In the genomic region with DNA sequence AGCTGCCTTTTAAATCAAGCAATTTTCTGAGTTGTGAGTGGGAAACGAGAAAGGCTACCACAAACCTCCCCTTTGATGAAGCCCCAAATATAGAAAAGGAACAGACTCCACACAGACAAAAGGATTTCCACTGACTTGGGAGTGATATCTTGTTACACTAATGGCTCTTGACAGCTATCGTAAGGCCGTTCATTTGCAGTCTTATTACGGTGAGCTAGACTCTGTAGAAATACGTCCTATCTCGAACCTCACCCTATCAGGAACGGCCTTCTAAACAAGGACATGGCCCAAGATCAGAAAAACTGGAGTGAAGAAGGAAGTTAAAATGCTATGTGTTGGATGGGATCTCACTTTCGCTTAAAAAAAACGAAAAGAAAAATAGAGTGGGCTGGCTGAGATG, we compare ENCODE assay signal across 22 mouse cellular contexts. TPM values are rescaled to one million over a fixed set of nuclear protein-coding genes. Genes with fewer than 3 reads are reported as not detected.
A peak's percentile ranks its signal among the peaks of the same experiment; 100 is the strongest.
DNase-seq lines count a peak whose midpoint lies in the region; ATAC-seq lines count a peak whose summit lies in the region.
"Had no signal": no experiment of that assay in that cellular context is flagged by ENCODE, and none has a peak within 500 bp of the region (broad histone marks: within the 10 kb centered on the region; RNA-seq: fewer than 3 reads in every experiment).

No protein-coding gene starts in this region.

- no peak overlapping the region for H3K4me3 ChIP-seq in embryonic facial prominence, embryonic 15.5 days (replicated peaks)
- H3K4me3 ChIP-seq in embryonic facial prominence, embryonic 10.5 days, result no peak overlapping the region
- H3K4me3 ChIP-seq in heart, embryonic 10.5 days, result no peak overlapping the region
- H3K4me3 ChIP-seq in heart, embryonic 12.5 days, result no peak overlapping the region
- H3K4me3 ChIP-seq: embryonic facial prominence, embryonic 13.5 days; forebrain, embryonic 13.5 days; forebrain, embryonic 15.5 days had no signal

- no peak for DNase-seq in embryonic facial prominence, embryonic 10.5 days (ENCODE audit: low spot score)
- no peak for DNase-seq in heart, embryonic 10.5 days (ENCODE audit: low spot score)
- peak; percentile 72 for DNase-seq in retina, embryonic 14.5 days (ENCODE audit: low spot score)
- no peak for DNase-seq in right cerebral cortex, postnatal 36 days (ENCODE audit: low spot score in 2 of 2)
- DNase-seq in urinary bladder, postnatal 10 days (ENCODE audit: low spot score), result no peak
- DNase-seq: adrenal gland, adult 2 months; adrenal gland, postnatal 10 days; adrenal gland, postnatal 25 days; B cell, adult 2 months; cerebellum, adult 11 months; cerebellum, adult 18-20 months; cerebellum, adult 9-10 months; cerebellum, postnatal 25 days; forebrain, postnatal 0 days had no signal

- H3K9ac ChIP-seq in embryonic facial prominence, embryonic 15.5 days, result no peak overlapping the region
- H3K9ac ChIP-seq in heart, embryonic 12.5 days, result no peak overlapping the region
- H3K9ac ChIP-seq: embryonic facial prominence, embryonic 13.5 days; forebrain, embryonic 13.5 days; forebrain, embryonic 15.5 days; forebrain, postnatal 0 days had no signal

- ATAC-seq in embryonic facial prominence, embryonic 15.5 days (ENCODE audit: insufficient number of reproducible peaks, low FRiP score, low TSS enrichment, low read depth), result no peak
- ATAC-seq in heart, embryonic 12.5 days (ENCODE audit: insufficient number of reproducible peaks, low FRiP score), result no peak
- ATAC-seq: CD4-positive, CD25-positive, alpha-beta regulatory T cell, adult 4 months; forebrain, embryonic 13.5 days; forebrain, embryonic 15.5 days; forebrain, postnatal 0 days had no signal

- no peaks in the 10 kb centered on the region for H3K27me3 ChIP-seq in embryonic facial prominence, embryonic 15.5 days
- peaks cover 3% of the 10 kb centered on the region for H3K27me3 ChIP-seq in embryonic facial prominence, embryonic 10.5 days (replicated peaks; ENCODE audit: low read depth, poor library complexity, severe bottlenecking)
- no peaks in the 10 kb centered on the region for H3K27me3 ChIP-seq in heart, embryonic 10.5 days (ENCODE audit: insufficient read depth, poor library complexity, severe bottlenecking)
- H3K27me3 ChIP-seq in heart, embryonic 12.5 days (replicated peaks), result no peaks in the 10 kb centered on the region
- H3K27me3 ChIP-seq: CH12.LX had no signal

- H3K4me1 ChIP-seq in embryonic facial prominence, embryonic 15.5 days, result 0 out of 2 replicates have a peak, but pooled peaks cover 12% of the 10 kb centered on the region
- peaks cover 23% of the 10 kb centered on the region for H3K4me1 ChIP-seq in embryonic facial prominence, embryonic 10.5 days
- H3K4me1 ChIP-seq in heart, embryonic 10.5 days, result peaks cover 27% of the 10 kb centered on the region
- H3K4me1 ChIP-seq in heart, embryonic 12.5 days (replicated peaks), result peaks cover 30% of the 10 kb centered on the region
- H3K4me1 ChIP-seq: forebrain, embryonic 15.5 days had no signal

- H3K27ac ChIP-seq in embryonic facial prominence, embryonic 15.5 days (replicated peaks), result 0 out of 2 replicates have a peak overlapping the region, but pooled peaks have one; percentile 3
- no peak overlapping the region for H3K27ac ChIP-seq in embryonic facial prominence, embryonic 10.5 days (replicated peaks)
- peak overlapping the region; percentile 10; the same call in 1 of the 2 replicates for H3K27ac ChIP-seq in heart, embryonic 10.5 days
- no peak overlapping the region for H3K27ac ChIP-seq in heart, embryonic 12.5 days (ENCODE audit: poor library complexity, severe bottlenecking)
- H3K27ac ChIP-seq: forebrain, embryonic 13.5 days; forebrain, embryonic 15.5 days had no signal

- WGBS in embryonic facial prominence, embryonic 15.5 days, result 61% methylated on average over 9 of the region's 9 CpGs
- WGBS in embryonic facial prominence, embryonic 10.5 days, result 74% methylated on average over 9 of the region's 9 CpGs
- WGBS in heart, embryonic 10.5 days, result 47% methylated on average over 9 of the region's 9 CpGs
- WGBS in heart, embryonic 12.5 days, result 43% methylated on average over 9 of the region's 9 CpGs

- H3K4me2 ChIP-seq in embryonic facial prominence, embryonic 15.5 days (replicated peaks), result no peak overlapping the region
- H3K4me2 ChIP-seq in heart, embryonic 12.5 days, result no peak overlapping the region
- H3K4me2 ChIP-seq: embryonic facial prominence, embryonic 13.5 days; forebrain, embryonic 13.5 days; forebrain, embryonic 15.5 days had no signal

- H3K9me3 ChIP-seq in embryonic facial prominence, embryonic 15.5 days (replicated peaks), result no peaks in the 10 kb centered on the region
- H3K9me3 ChIP-seq in embryonic facial prominence, embryonic 10.5 days, result no peaks in the 10 kb centered on the region
- H3K9me3 ChIP-seq in heart, embryonic 10.5 days, result no peaks in the 10 kb centered on the region
- no peaks in the 10 kb centered on the region for H3K9me3 ChIP-seq in heart, embryonic 12.5 days (replicated peaks)
- H3K9me3 ChIP-seq: embryonic facial prominence, embryonic 13.5 days; forebrain, embryonic 13.5 days; forebrain, embryonic 15.5 days; G1E had no signal

- no peaks in the 10 kb centered on the region for H3K36me3 ChIP-seq in embryonic facial prominence, embryonic 15.5 days
- no peaks in the 10 kb centered on the region for H3K36me3 ChIP-seq in embryonic facial prominence, embryonic 10.5 days (replicated peaks)
- no peaks in the 10 kb centered on the region for H3K36me3 ChIP-seq in heart, embryonic 10.5 days
- H3K36me3 ChIP-seq in heart, embryonic 12.5 days, result no peaks in the 10 kb centered on the region
- H3K36me3 ChIP-seq: embryonic facial prominence, embryonic 13.5 days; forebrain, embryonic 15.5 days; G1E had no signal

RNA-seq across cellular contexts. Expression of a gene that starts 25.0 kb away (rescaled TPM):
- polyA plus RNA-seq in embryonic facial prominence, embryonic 15.5 days (2015; fragmentation: Nextera tagmentation; extraction: Ambion mirVana), result 102 and 105 TPM in 2 replicates
- 61.2 and 66.3 TPM in 2 replicates for polyA plus RNA-seq in embryonic facial prominence, embryonic 10.5 days (2016; fragmentation: Nextera tagmentation; extraction: Ambion mirVana)
- 35.8 and 42.4 TPM in 2 replicates for polyA plus RNA-seq in heart, embryonic 10.5 days (2016; fragmentation: Nextera tagmentation; extraction: Ambion mirVana)
- 44.9 and 45.9 TPM in 2 replicates for polyA plus RNA-seq in heart, embryonic 12.5 days (2016; fragmentation: Nextera tagmentation; extraction: Ambion mirVana)

Comparison
In these comparisons a context has a peak if more than half of its experiments do, and no peak if none do; other contexts are left out.
1. H3K27ac ChIP-seq: peak in embryonic facial prominence, embryonic 15.5 days (single experiment) and heart, embryonic 10.5 days (single experiment); none in embryonic facial prominence, embryonic 10.5 days (single experiment) and heart, embryonic 12.5 days (single experiment).